Mouse (Mus musculus): ENCODE data around the gene AY761185.

GRCm38 (mm10) chr8:20964531-20964930 is 20.0 kb upstream of the AY761185 start:
- TF ChIP-seq MAFK (IDR thresholded peaks at IDR 0.05; ENCODE audit: insufficient read depth, low read depth, low read length) = no peak
- no peak for TF ChIP-seq ZC3H11A (IDR thresholded peaks at IDR 0.05; ENCODE audit: borderline replicate concordance, low read depth, low read length)

Data from ES-E14 (cell line).